Mouse (Mus musculus): ENCODE data around the gene Atp5j2.

DNA sequence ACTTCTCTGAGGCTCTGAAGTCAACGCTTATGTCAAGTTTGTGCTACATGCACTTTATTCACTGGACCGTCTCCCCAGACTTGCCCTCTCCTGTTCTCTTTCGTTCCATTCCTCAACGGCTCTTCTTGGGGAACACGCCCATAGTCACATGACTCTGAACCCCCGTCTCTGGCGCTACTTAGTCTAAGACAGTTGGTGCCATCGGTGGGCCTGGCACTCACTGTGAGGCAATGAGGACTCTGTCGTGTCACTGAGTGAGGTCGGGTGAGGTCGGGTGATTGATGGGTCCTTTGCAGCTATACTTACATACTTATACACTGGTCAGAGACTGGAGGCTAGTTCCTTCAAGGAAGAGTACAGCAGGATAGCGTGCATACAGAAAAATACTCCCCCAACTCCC, 31.5 kb upstream of the Atp5j2 start:
- no peak for TF ChIP-seq POLR2A (IDR thresholded peaks at IDR 0.05; ENCODE audit: insufficient read depth, low read depth, low read length)
- TF ChIP-seq CTCF (IDR thresholded peaks at IDR 0.05; ENCODE audit: insufficient read depth, low read depth, low read length) = no peak

All from olfactory bulb, adult 2 months (tissue).